Mouse (Mus musculus) forebrain, embryonic 10.5 days (tissue): ENCODE data around the gene Gp1ba. TPM values are rescaled to one million over a fixed set of nuclear protein-coding genes. Genes with fewer than 3 reads are reported as not detected.

Source experiments
- DNase-seq: peaks from one replicate; pipeline ENCODE4 v3.0.0-alpha.2; 2017; ENCODE audit warnings: low spot score; ENCODE audit errors: extremely low spot score
- H3K27ac ChIP-seq: fragments of 300-500 bp; sonication (generic); 2 replicates; pipeline ENCODE4 v1.5.1; 2016; ENCODE audit warnings: mild to moderate bottlenecking
- H3K27me3 ChIP-seq: fragments of 300-500 bp; sonication (generic); 2 replicates; pipeline ENCODE4 v1.6.1; 2016; ENCODE audit warnings: mild to moderate bottlenecking; ENCODE audit not compliant: poor library complexity, severe bottlenecking
- H3K36me3 ChIP-seq: fragments of 300-500 bp; sonication (generic); replicated peaks from 2 replicates; pipeline ENCODE4 v1.6.1; 2016; ENCODE audit warnings: mild to moderate bottlenecking, moderate library complexity
- H3K4me1 ChIP-seq: fragments of 300-500 bp; sonication (generic); 2 replicates; pipeline ENCODE4 v1.6.1; 2016
- H3K4me3 ChIP-seq: fragments of 300-500 bp; sonication (generic); 2 replicates; pipeline ENCODE4 v1.5.1; 2016; ENCODE audit warnings: mild to moderate bottlenecking, moderate library complexity
- H3K9me3 ChIP-seq: fragments of 300-500 bp; sonication (generic); 2 replicates; pipeline ENCODE4 v1.6.1; 2016; ENCODE audit warnings: mild to moderate bottlenecking, moderate library complexity
- WGBS: fragments of 180-500 bp; shearing (Covaris S2); methylation state at CpG from one replicate; pipeline ENCODE4 v1.1.7; 2016; 5-methylcytosine and 5-hydroxymethylcytosine counted together
- polyA plus RNA-seq: library from polyadenylated mRNA; unstranded; fragments of >200 nt; fragmentation: Nextera tagmentation; extraction: Ambion mirVana; gene quantifications from 2 replicates; pipeline ENCODE4 v1.2.1, GENCODE M21; 2016

The Gp1ba gene
- polyA plus RNA-seq, 1 experiment from 2014 or later = 0.56 TPM

DNA sequence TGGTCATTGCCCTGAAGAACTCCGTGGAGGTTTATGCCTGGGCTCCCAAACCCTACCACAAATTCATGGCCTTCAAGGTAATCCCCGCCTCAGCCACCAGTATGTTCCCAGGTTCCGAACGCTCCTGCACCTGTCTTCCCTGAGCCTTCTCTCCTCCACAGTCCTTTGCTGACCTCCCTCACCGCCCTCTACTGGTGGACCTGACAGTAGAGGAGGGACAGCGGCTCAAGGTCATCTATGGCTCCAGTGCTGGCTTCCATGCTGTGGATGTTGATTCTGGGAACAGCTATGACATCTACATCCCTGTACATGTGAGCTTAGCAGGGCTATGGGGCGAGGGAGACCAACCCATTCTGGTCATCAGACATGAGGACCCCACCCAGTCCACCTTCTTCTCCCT, 26.4 kb upstream of the Gp1ba start:
- peaks cover 65% of the 10 kb centered on the region for H3K36me3 ChIP-seq
- 77% methylated on average over 7 of the region's 7 CpGs for WGBS

GRCm38 (mm10) chr11:70615074-70615473, 23.8 kb upstream of the Gp1ba start:
- peak overlapping the region; percentile 76 for H3K27ac ChIP-seq
- peaks cover 40% of the 10 kb centered on the region for H3K36me3 ChIP-seq
- peak overlapping the region; percentile 51 for H3K4me3 ChIP-seq
- H3K27me3 ChIP-seq = peaks cover 21% of the 10 kb centered on the region
- H3K9me3 ChIP-seq = no peaks in the 10 kb centered on the region
- WGBS = 2% methylated on average over 17 of the region's 17 CpGs
- peaks cover 19% of the 10 kb centered on the region for H3K4me1 ChIP-seq
- DNase-seq = peak; percentile 32

More for the DNA sequence above, 26.4 kb upstream of the Gp1ba start:
- H3K9me3 ChIP-seq = no peaks in the 10 kb centered on the region
- DNase-seq = no peak
- H3K27me3 ChIP-seq = peaks cover 21% of the 10 kb centered on the region
- H3K4me1 ChIP-seq = peaks cover 19% of the 10 kb centered on the region
- H3K4me3 ChIP-seq = no peak overlapping the region
- no peak overlapping the region for H3K27ac ChIP-seq

GRCm38 (mm10) chr11:70615516-70616093, 23.3 kb upstream of the Gp1ba start, which contains the start of gene 4930544D05Rik:
Gene 4930544D05Rik, plus strand, starts transcription at chr11:70615848.
- 11% methylated on average over 21 of the region's 21 CpGs for WGBS
- H3K36me3 ChIP-seq = peaks cover 34% of the 10 kb centered on the region
- H3K4me1 ChIP-seq = peaks cover 19% of the 10 kb centered on the region
- H3K27me3 ChIP-seq = peaks cover 21% of the 10 kb centered on the region
- H3K4me3 ChIP-seq = peak within 1 kb of the TSS; percentile 51
- DNase-seq = no peak
- no peaks in the 10 kb centered on the region for H3K9me3 ChIP-seq
- peak within 1 kb of the TSS; percentile 76 for H3K27ac ChIP-seq

GRCm38 (mm10) chr11:70619101-70619500, 19.8 kb upstream of the Gp1ba start, which contains the start of gene Chrne:
Gene Chrne, minus strand, starts transcription at chr11:70619216.
- Histone ChIP-seq H3K4me3 (no peak within 1 kb of the TSS), H3K36me3 (no peaks in the 10 kb centered on the region), H3K27me3 (peaks cover 21% of the 10 kb centered on the region), H3K4me1 (peaks cover 19% of the 10 kb centered on the region), H3K27ac (no peak within 1 kb of the TSS), H3K9me3 (no peaks in the 10 kb centered on the region)
- DNase-seq = no peak
- WGBS = 68% methylated on average over 1 of the region's 1 CpGs

DNA sequence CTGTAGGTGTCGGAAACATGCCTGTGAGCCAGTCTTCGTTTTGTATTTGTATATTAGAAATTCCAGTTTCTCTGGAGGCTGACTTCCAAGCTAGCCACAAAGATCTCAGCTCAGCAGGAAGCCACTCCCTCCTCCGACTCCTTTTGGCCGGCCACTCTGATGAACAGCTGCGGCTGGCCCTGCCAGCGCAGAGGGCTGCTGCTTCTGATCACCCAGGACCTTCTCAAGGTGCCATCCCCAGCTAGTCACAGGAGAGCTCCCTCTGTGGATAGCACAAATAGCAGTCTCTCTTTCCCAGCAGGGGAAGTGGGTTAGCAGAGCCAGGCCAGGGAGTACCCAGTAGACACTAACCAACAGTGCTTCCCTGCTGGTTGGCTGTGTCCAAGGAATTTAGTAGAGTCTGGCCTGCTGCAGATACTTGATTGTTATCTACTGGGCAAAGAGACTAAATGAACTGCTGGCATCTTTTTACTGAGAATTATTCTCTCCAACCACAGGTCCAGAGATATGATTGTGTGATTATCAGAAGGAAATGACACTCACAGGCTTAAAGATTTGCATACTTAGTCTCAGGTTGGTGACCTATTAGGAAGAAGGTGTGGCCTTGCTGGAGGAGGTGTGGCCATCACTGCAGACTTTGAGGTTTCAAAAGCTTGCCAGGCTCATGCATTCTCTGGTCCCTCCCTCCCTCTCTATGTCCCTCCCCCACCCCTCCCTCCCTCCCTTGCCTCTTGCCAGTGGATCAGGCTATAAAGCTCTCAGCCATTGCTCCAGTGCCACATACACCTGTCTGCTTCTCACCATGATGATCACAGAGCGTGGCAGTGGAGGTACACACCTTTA, 16.7 kb upstream of the Gp1ba start:
- no peaks in the 10 kb centered on the region for H3K36me3 ChIP-seq
- WGBS = 48% methylated on average over 7 of the region's 7 CpGs
- H3K4me1 ChIP-seq = no peaks in the 10 kb centered on the region; the same call in 1 of the 2 replicates
- H3K27ac ChIP-seq = no peak overlapping the region
- no peak for DNase-seq
- peaks cover 1% of the 10 kb centered on the region; the same call in 1 of the 2 replicates for H3K27me3 ChIP-seq
- no peak overlapping the region for H3K4me3 ChIP-seq
- H3K9me3 ChIP-seq = no peaks in the 10 kb centered on the region

- Histone ChIP-seq H3K27ac (no peak overlapping the region), H3K9me3 (no peaks in the 10 kb centered on the region), H3K36me3 (no peaks in the 10 kb centered on the region), H3K27me3 (no peaks in the 10 kb centered on the region), H3K4me1 (no peaks in the 10 kb centered on the region; the same call in 1 of the 2 replicates), H3K4me3 (no peak overlapping the region)
- no peak for DNase-seq
- WGBS = 86% methylated on average over 10 of the region's 10 CpGs
These were observed 15.7 kb upstream of the Gp1ba start for GRCm38 (mm10) chr11:70623053-70623742.

GRCm38 (mm10) chr11:70625473-70625872, 13.4 kb upstream of the Gp1ba start:
- Histone ChIP-seq H3K36me3 (no peaks in the 10 kb centered on the region), H3K27ac (no peak overlapping the region), H3K4me1 (no peaks in the 10 kb centered on the region; the same call in 1 of the 2 replicates), H3K27me3 (no peaks in the 10 kb centered on the region), H3K9me3 (no peaks in the 10 kb centered on the region), H3K4me3 (no peak overlapping the region)
- peak; percentile 55 for DNase-seq
- WGBS = 53% methylated on average over 4 of the region's 4 CpGs

DNA sequence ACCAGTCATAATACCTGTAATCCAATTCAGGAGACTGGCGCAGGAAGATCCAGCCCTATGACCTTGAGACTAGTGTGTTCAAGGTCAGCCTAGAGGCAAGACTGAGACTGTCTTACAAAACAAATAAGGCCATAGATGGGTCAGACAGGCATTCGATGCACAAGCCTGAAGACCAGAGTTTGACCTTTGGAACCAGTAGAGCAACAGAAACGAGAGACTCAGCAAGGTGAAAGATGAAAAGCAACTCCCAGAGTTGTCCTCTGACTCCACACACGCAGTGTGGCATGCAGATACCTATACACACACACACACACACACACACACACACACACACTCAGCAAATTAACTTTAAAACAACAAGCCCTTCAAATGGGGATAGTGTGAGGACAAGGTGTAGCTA, 12.0 kb upstream of the Gp1ba start:
- Histone ChIP-seq H3K27me3 (no peaks in the 10 kb centered on the region), H3K27ac (no peak overlapping the region), H3K36me3 (no peaks in the 10 kb centered on the region), H3K4me3 (no peak overlapping the region), H3K4me1 (no peaks in the 10 kb centered on the region; the same call in 1 of the 2 replicates), H3K9me3 (no peaks in the 10 kb centered on the region)
- WGBS = 77% methylated on average over 4 of the region's 4 CpGs
- DNase-seq = no peak

DNA sequence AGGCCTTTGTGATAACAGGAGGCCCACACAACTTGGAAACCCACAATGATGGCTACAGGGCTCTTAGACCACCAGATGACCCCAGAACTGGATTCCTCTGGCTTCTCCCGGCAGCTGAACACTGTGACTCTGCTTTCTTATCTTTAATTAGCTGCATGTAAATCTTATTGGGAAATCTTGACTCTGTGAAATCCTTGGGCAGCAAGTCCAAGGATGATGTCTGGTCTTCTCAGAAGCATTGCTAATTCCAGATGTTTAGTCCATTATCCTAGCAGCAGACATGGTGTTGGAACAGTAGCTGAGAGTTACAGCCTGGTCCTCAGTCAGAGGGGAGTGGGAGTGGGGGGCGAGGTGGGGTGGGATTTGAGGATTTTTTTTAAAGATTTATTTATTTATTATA, 10.5 kb upstream of the Gp1ba start:
- no peaks in the 10 kb centered on the region for H3K9me3 ChIP-seq
- WGBS = 85% methylated on average over 2 of the region's 2 CpGs
- no peak overlapping the region for H3K4me3 ChIP-seq
- no peaks in the 10 kb centered on the region for H3K27me3 ChIP-seq
- no peaks in the 10 kb centered on the region for H3K36me3 ChIP-seq
- H3K27ac ChIP-seq = no peak overlapping the region
- no peaks in the 10 kb centered on the region for H3K4me1 ChIP-seq
- DNase-seq = no peak

DNA sequence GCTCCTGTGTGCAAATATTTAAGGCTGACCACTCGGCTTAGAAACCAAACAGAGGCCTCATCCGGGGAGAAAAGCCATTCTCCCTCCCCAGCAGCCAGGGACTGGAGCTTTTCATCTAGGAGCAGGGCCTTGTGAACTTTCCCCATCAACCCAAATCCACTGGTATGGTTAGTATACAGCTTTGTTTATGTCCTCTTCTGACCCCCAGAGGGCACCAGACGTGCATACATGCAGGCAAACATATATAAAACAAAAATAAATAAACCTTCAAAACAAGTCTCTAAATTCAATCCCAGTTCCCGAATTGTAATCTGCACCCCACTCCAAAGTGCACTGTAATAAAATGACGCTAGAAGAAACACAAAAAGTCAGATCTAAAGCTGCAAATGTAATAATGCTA, 9.4 kb upstream of the Gp1ba start:
- Histone ChIP-seq H3K27me3 (no peaks in the 10 kb centered on the region), H3K9me3 (no peaks in the 10 kb centered on the region), H3K27ac (no peak overlapping the region), H3K4me1 (no peaks in the 10 kb centered on the region), H3K36me3 (no peaks in the 10 kb centered on the region), H3K4me3 (no peak overlapping the region)
- 63% methylated on average over 5 of the region's 5 CpGs for WGBS
- no peak for DNase-seq

DNA sequence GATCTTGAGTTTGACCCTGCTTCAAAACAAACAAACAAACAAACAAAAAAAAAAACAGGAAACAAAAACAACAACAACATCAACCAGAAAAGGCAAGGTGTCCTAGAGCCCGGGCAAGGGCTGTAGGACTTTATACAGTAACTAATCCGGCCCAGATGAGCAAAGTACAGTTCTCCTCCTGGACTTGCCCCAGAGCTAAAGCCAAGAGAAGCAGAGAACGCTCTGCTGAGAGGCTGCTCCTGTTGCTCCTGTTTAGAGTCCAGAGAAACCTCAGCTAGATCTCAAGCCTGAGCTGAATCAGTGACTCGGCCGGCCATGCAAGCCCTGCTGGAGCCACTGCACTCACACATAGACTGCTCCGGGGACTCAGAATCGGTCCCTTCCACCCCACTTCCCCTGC, 8.8 kb upstream of the Gp1ba start:
- 0 out of 2 replicates have a peak overlapping the region, but pooled peaks have one; percentile 21 for H3K27ac ChIP-seq
- no peak overlapping the region for H3K4me3 ChIP-seq
- H3K9me3 ChIP-seq = no peaks in the 10 kb centered on the region
- no peaks in the 10 kb centered on the region for H3K27me3 ChIP-seq
- H3K36me3 ChIP-seq = no peaks in the 10 kb centered on the region
- WGBS = 75% methylated on average over 7 of the region's 7 CpGs
- no peaks in the 10 kb centered on the region for H3K4me1 ChIP-seq
- DNase-seq = no peak

- no peak overlapping the region for H3K4me3 ChIP-seq
- WGBS = 88% methylated on average over 4 of the region's 4 CpGs
- H3K36me3 ChIP-seq = no peaks in the 10 kb centered on the region
- H3K9me3 ChIP-seq = no peaks in the 10 kb centered on the region
- no peak for DNase-seq
- no peaks in the 10 kb centered on the region for H3K4me1 ChIP-seq
- no peaks in the 10 kb centered on the region for H3K27me3 ChIP-seq
- H3K27ac ChIP-seq = no peak overlapping the region
These were observed 3.3 kb upstream of the Gp1ba start for GRCm38 (mm10) chr11:70635601-70636000.
